Mouse (Mus musculus) urinary bladder, adult 18-20 months (tissue): ENCODE data around the gene Cpeb4.

Experiments used
- DNase-seq, 2 experiments: peaks; one replicate each; pipeline ENCODE4 v3.0.0; 2022; ENCODE audit warnings: low spot score in 2 of 2, mixed read lengths in 2 of 2

Gene Cpeb4

DNA sequence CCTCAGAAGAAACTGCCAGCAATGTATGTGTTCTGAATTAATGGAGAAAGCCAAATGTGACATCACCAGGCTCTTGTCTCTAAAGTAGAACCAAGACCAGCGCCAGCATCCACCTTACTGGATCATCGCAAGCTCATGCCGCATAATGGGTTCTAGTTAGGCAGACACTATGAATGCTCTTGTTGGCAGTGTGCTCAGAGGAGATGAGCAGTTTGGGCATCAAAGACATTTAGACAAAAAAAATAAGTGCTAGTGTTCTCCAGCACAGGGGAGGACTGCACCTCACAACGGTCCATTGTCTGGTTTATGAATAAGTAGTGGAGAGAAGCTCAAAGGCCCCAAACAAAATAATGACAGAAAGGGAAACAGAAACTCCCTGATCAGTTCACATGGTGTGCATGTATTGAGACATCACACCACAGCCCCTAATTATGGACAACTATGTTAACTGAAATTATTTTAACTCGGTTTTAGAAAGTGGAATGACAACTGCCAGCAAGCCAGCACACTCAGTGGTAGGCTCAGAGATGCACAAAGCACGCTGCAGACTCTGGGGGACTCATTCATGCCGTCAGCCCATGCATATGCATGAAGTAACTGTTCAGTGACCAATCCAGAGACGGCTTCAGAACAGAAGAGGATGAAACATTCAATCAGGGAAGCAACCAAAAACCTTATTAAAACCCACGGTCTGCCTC, 25.1 kb upstream of the Cpeb4 start:
- no peak for DNase-seq

GRCm38 (mm10) chr11:31847469-31847805, 24.6 kb upstream of the Cpeb4 start:
- no peak for DNase-seq

DNA sequence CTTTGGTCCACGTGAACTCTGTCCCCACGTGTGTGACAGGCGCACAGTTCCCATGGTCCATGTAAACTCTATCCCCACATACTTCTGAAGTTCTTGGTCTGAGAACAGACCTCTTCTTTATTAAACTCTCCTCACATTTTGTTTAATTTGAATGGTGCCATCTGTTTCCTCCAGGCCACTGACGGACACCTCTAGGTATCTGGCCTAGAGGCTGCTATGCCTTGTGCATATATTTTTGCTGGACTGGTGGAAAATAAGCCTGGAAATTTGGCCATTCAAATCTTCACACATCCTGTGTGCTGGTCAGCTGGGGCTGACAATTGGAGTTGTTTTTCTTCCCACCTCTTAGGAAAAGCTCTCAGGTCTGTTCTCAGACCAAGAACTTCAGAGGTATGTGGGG, 23.3 kb upstream of the Cpeb4 start:
- DNase-seq = no peak

GRCm38 (mm10) chr11:31850156-31850775, 21.7 kb upstream of the Cpeb4 start:
- DNase-seq = no peak

- DNase-seq = no peak
Measured at GRCm38 (mm10) chr11:31850995-31851394, 21.0 kb upstream of the Cpeb4 start.

DNA sequence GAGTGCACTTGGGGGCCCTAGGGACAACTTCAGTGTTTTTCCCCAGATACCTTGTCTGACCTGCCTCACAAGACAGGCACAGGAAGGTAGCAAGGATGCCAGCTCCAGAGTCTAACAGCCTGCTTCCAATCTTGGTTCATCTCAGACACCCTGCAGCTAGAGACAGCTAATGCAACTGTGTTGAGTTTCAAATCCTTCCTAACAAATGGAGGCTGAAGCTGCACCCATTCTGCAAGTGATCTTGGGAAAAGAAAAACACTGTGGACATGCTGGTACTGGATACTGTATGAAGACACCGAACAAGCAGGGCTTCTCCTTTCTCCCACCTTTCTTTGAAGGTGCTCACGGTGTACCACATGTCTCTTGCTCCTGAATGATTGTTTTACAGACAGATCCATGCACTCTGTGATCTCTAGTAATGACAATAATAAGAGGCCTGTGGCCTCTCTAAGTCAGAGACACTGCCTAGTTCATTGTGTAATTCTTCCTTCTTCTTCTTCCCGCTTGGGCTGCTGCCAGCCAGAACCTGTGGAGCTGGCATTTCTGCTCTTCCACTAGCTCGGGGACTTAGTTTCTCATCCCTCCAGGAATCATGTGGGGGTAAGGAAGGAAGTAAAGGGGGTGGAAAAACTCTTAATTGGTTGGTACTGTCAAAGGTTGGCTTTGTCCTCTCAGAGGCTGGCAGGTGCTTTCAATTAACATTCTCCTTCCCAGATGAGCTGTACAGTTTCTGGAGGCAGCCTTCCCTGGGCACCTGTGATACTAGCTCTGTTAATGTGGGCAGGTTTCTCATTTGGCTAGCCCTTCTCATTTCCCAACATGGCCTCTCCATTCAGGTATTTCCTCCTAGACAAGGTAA, 20.1 kb upstream of the Cpeb4 start:
- no peak for DNase-seq

DNA sequence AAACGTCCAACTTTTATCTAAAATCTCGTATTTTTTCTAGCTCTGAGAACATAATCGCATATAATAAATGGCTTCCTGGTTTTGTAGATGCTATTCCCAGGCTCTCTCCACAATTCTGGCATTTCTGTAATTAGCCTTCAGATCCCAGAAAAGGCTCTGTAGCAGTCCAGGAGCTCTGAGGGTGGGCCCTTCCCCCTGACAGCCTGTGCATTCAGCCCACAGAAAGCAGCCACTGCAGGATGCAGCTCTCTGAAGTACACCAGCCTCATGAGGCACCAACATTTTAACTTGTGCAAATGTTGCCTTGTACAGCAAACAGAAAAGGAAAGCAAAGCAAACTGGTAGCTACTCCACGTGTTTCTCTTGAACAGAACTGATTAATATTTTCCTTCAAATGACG, 17.1 kb upstream of the Cpeb4 start:
- DNase-seq = no peak

GRCm38 (mm10) chr11:31857479-31857878, 14.5 kb upstream of the Cpeb4 start:
- DNase-seq = no peak

- DNase-seq = no peak
Measured at GRCm38 (mm10) chr11:31861149-31861890, 10.7 kb upstream of the Cpeb4 start.

DNA sequence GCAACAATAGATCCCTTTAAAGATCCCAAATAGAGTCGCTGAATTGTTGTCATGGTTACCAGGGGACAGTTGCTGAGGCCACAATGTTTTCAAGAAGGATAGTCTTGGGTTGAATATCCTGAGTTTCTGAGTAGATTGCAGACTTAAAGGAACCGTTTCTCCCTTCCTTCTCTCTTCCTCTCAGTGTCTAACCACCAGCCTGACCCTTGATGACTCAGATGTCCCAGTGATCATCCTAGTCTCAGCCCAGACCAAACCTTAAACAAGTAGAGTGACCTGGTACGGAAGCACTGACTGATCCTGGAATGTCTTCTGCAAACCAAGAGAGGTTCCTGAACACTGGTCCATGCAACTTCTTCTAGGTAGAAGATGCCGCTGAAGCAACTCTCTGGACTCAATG, 4.0 kb upstream of the Cpeb4 start:
- DNase-seq = no peak

- peak; percentile 94 to 98 for DNase-seq
Measured at GRCm38 (mm10) chr11:31870285-31871010, 1.6 kb upstream of the Cpeb4 start.

DNA sequence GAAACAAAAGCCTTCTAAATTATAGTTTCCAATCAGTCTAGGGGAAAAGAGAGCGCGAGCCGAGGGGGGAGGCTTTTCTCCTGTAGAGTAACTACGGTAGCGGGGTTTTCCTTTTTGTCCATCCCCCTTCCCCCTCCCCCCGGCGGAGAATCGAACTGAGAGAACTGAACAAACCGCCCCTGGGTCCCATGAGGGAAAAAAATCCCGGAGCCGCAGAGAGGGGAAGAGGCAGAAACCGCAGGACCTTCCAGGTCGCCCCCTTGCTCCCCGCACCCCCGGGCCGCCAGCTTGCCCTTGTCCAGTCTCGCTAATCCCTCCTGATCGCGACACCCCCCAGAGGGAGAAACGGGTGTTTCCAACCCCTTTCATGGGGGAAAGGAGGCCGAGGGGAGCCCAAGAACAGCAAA, 873 bp upstream of the Cpeb4 start:
- DNase-seq = peak; percentile 22 to 58

- DNase-seq = peak in 1 of 2 experiments; percentile 18
Measured at GRCm38 (mm10) chr11:31872546-31873261, 693 bp downstream of the Cpeb4 start.

DNA sequence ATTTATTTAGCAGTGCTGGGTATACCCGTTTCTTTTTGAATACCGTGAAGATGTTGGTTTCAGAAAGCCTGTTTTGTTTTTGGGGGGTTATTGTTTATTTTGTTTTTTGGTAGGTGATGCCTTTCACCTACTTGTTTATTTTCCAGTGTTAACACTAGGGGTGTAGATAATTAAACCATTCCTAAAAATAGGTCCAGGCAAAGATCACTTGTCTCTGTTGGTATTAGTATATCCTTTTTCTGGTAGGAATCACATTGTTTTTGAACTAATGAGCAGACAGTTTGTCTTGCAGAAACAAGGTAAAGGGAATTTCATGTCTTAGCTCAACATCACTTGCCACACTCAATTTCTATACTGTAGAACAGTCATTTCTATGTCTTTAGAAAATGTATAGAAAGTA, 2.1 kb downstream of the Cpeb4 start:
- no peak for DNase-seq

GRCm38 (mm10) chr11:31883671-31884070, 11.7 kb downstream of the Cpeb4 start:
- DNase-seq = no peak

DNA sequence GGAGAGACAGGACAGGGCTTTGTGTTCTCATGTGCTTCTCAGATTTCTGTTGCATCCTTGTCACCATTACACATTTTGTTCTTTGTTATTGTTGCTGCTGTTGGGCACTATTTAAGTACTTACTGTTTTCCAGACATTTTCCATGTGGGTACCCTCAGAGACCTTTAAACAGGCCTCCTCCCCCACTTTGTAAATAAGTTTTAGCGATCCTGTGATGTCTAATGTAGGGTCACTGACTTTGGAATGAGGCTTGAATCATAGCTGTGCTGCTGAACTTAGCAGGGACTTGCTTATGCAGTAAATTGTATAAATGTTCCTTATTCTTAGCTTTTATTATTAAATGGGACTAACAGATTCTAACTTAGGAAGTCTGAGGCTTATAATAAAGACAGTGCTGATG, 13.8 kb downstream of the Cpeb4 start:
- no peak for DNase-seq

- no peak for DNase-seq
Measured at GRCm38 (mm10) chr11:31888229-31888628, 16.2 kb downstream of the Cpeb4 start.

DNA sequence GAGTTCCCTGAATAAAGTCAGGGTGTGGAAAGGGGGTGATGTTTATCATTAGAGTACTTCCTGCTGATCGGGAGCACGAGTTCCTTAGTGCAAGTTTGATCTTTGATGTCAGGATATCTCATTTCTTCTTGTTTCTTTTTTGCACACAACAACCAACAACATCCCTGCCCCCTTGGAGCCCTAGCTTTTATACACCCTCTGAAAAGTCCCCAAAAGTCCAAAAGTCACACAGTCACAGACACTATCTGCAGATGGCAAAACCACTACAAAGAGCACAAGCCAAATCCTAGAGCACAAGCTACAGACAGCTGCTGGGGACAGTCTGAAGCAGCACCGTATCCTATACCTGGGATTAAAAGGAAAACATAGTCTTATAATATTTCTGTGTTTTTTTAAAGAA, 20.1 kb downstream of the Cpeb4 start:
- DNase-seq = no peak

- no peak for DNase-seq
Measured at GRCm38 (mm10) chr11:31893639-31894038, 21.6 kb downstream of the Cpeb4 start.

GRCm38 (mm10) chr11:31896065-31896792, 24.2 kb downstream of the Cpeb4 start:
- DNase-seq = no peak
